Mouse (Mus musculus): ENCODE data around the gene Sdr39u1.

The Sdr39u1 gene

DNA sequence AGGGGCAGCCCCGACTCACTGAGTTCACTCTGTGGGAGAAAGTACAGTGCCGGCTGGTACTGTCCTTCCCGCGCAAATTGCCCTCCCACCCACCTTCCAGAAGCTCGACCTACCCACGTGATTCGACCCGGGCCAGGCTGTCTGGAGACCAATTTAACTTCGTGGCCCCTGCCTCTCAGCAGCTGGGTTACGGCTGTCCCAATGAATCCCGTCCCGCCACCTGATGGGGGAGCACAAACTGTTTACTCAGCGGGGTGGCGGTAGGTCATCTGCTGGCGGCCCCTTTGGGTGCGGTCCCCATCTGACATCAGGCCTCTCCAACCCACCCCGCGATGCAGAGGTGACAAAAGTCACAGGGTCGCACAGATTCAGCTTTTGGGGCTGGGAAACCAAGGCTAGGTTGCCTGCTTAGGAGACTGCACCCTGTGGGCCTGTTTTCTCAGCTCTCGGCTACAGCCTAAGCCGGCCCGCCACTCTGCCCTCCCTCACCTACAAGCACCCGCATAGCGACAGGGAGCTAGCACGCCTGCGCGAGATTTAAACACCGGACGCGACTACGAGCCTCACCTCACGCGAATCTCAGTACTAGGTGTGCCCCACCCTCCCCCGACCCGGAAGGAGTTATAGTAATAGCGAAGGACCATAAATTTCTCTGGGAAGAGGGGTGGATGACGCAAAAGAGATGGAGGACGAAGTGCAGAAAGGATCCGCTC lies at the start of gene Sdr39u1:
Gene Sdr39u1, minus strand, starts transcription at position 593 of the 713 bp plus-strand sequence.
- DNase-seq (ENCODE audit: low spot score in 2 of 2): peak; percentile 63 to 77

DNA sequence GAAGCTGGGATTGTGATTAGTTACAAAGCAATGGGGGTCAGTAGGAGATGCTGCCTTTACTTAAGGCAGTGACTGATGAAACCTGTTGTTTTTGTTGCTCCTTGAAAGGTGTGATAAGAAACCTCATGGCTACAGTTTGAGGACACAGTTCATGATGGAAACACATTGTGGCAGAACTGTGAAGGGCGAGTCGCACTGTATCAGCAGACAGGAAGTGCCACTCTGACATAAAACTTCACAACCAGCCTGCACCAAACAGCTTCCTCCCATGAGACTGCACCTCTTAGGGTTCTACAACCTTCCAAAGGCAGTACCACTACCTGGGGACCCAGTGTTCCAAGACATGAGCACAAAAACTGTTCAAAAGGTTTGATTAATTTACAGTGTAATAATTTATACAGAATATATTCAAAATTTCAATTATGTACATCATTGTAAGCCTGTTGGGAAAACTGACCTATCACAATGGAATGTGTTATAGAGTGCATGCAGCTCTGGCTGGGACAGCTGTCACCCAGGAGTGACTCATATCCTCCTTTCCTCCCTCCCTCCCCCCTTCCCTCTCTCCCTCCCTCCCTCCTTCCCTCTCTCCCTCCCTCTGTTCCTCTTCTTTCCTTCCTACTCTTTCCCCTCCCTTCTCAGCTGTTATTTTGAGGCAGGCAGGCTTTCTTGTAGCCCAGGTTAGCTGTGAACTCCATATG lies 46.3 kb upstream of the Sdr39u1 start:
- no peak for DNase-seq (ENCODE audit: low spot score in 2 of 2)

DNA sequence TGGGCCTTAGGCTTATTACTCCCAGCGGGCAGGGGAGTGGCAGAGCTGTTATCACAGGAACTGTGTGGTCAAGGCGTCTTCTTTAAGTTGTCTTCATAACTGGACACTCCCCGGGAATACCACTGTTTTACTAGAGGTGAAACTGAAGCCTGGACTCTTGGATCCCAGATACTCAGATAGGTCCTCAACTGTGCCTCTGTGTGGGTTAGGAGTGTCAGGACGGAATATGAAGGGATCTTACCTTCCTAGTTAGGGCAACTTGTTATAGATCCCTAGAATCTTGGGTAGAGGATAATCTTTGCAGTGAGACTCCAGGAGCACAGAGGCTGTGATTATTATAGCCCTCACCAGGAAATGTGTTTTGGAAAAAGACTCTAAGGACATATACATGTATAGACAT lies 44.5 kb upstream of the Sdr39u1 start, which contains the start of gene Cma1:
Gene Cma1, minus strand, starts transcription at position 101 of the 400 bp plus-strand sequence.
- no peak for DNase-seq (ENCODE audit: low spot score in 2 of 2)

DNA sequence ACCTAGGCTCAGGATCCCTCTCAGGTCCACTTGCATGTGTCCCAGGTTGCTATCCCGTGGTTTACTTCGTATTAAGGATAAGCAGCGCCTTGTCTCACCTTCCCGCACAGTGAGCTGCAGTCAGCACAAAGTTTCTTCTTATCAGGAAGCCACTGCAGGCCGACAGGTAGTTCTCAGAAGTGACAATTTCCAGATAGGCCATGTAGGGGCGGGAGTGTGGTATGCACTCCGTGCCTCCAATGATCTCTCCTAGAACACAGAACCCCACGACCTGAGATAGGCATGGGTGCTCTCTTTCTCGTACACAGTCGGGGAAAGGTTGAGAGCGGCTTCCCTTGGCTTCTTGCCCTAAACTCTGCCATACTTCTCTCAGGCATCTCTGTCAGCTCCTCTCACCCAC lies 43.5 kb upstream of the Sdr39u1 start:
- DNase-seq (ENCODE audit: low spot score in 2 of 2): no peak

DNA sequence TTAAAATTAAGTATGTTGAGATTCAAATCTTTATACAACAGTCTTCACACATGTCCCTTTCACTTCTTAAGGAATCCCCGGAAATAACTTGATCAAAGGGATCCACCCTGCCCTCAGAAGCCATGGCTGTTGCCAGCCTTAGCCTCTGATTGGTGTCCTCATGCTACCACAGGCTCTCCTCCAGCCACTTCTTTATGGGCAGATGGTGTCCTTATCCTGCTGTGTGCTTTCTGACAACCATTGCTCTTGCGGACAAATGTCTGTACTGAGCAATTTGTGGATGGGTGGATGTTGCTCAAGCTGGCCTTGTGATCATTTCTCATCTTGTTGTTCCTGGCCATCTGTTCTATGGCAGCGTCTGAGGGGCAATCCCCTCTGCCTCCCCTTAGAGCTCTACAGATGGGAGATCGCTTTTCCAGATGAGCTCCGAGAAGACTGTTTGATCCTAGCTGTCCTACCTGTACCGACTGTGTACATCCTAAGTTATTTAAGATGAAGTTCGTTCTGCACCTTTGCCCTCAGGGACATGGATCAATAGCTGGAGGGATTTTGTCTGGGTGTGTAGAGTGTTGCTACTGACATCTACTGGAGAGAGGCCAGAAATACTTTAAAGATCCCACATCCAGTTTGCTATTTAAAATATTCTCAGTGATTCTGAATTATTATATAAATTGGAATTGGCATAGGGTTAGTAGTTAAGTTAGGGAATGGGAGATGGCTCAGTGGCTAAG lies 40.1 kb upstream of the Sdr39u1 start:
- no peak for DNase-seq (ENCODE audit: low spot score in 2 of 2)

DNA sequence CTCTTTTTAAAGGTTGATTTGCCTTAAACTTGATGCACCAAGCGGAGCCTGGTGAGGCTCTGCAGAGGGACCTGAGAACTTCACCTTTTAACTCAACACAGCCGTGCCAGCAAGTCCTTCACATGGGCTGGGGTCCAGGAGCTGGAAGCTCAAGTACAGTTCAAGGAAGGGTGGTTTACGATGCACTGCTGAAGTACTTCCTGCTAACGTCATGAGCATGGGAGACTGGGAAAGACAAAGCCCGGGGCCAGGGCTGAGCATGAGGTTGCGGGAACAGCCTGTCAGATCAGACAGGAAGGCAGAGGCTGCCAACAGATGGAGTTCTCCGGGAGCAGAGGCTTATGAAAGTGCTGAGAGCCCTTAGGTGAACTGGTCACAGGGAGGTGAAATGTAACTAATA lies 33.5 kb upstream of the Sdr39u1 start:
- no peak for DNase-seq (ENCODE audit: low spot score in 2 of 2)

DNA sequence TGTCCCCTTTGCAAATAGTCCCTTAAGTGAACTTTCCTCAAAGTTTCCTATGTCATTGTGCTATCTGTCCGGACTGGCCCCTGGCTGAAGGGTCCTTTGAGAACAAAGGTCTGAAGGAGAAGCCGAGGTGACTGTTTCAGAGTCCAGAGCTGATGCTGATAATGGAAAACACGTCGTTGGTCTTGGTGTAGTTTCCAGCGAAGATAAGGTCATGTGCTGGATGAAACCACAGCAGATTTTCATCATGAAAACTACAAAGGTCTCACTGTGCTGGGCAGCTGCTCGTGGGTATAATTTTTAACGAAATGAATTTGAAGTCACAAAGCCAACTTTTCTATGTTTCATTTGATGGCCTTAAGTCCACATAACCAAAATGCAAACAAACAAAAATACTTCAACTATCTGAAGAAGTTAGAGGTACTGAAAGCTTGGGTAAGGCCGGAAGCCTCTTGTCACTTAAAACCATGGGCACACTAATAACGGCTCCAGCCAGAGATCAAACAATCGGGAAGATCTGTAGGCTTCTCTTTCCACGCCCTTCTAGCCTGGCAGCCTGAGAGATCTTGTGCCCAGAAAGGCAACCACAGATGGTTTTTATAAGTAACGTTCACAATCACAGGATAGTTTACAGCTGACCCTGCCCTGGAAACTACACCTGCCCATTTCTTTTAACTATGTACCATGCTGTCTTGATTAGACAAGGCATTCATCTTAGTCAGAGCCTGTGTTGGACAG lies 29.3 kb upstream of the Sdr39u1 start:
- no peak for DNase-seq (ENCODE audit: low spot score in 2 of 2)

DNA sequence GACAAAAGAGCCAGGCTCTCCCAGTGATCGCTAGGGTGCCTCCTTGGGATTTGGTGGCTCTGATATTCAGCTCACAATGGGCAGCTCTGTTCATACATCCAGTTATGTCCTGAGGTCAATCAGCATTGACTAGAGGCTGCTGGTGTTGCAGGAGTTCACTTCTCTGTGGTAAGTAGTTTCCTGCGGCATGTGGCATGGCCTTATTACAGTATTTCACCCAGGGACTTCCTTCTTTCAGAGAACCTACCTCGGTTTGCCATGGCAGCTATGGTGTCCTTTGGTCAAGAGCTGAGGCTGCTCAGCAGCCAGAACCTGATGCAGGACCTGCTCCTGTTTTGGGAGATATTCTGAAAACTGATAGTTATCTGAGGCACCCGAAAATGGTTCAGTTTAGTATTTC lies 26.8 kb upstream of the Sdr39u1 start:
- DNase-seq (ENCODE audit: low spot score in 2 of 2): no peak

DNA sequence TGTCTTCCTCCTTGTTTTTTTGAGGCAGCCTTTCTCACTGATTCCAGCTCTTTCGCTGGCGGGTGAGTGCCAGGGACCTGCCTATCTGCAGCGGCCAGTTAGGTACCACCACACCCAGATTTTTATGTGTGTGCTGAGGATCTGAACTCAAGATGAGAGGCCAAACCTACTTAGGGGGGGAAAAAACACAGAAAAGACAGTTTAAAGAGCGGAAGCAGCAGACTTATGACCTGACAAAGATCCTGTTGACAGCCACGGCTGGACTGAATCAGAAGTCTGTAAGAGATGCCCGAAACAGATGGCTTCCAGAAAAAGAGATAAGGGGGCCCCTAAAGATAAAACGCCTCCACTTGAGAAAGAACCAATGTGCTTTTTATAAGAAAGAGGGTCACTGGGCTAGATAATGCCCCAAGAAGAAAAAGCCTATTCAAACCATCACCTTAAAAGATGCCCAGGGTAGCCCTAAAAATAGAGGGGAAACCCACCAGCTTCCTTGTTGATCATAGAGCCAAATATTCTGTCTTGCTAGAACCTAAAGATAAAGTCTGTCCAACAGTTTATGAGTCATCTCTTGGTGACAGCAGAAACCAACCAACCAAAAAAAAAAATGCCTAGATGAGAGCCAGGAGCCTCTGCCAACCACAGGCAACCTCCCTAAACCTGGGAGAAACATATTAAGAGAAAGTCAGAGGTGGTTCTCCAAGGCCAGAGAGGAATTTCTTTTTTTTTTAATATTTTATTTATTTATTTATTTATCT lies 22.6 kb upstream of the Sdr39u1 start:
- no peak for DNase-seq (ENCODE audit: low spot score in 2 of 2)

DNA sequence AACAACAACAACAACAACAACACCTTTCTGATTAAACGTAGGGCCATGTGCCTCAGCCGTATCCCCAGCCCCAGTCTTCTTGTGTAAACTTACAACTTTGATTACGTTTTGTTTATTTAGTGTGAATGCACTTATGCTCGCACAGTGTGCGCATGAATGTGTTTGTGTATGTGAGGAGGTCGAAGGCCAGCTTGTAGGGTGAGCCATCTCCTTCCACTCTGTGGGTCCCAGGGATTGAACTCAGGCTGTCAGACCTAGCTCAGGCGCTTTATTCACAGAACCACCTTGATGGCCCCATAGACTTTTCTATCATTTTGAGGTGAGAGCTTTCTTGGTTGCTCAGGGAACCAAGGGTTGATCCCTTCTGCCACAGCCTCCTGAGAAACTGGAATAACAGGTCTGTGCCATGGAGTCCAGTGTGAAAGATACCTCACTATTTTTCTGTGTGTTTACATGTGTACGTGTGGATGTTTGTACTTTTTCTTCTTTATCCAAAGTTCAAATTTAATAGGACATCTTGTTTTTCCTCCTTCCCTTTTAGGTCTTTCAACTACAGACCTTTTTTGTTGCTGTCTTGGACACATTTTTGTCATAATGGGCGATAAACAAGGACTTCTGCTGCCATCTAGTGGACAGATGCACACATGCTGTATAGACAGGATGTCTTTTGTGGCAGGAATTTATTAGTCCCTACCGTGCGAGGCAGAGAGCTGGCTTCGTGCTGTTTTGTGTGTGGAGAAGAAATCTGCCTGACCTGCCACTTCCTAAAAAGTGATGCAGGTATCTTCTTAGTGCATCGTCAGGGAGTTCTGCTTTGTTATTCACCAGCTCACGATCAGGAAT lies 18.4 kb upstream of the Sdr39u1 start:
- DNase-seq (ENCODE audit: low spot score in 2 of 2): peak in 1 of 2 experiments; percentile 59

DNA sequence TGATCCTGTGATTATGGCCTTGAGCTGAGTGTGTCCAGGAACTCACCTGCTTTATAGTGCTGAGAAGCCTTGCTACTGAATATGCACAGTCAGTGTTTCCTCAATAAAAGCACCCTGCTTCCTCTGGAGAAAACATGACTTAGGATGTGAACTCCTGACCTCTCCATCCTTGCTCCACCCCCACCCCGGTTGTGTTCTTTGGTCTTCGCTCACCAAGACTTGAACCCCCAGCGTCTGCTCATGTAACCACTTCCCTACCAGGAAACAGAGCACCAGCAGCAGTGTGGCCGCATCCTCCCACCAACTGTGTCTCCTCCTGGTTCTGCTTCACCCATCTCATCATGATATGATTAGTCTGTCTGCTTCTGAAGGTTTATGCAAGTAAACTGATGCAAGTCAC lies 13.3 kb upstream of the Sdr39u1 start:
- no peak for DNase-seq (ENCODE audit: low spot score in 2 of 2)

DNA sequence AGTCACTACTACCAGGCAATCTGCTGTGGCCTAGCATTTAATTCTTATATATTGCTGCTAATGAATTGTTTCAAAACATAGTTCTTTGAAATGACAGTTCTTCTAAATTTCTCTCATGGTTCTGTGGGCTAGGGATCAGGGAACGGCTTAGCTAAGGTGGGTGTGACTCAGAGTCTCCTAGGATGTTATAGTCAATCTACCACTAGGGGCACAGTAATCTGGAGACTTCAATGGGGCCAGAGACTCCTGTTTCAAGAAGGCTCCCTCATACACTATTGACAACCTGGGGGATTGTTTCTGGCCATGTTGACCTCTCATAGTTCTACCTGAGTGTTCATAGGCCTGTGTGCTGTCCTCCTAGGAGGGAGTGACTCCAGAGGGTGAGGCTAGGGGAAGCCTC lies 5.4 kb upstream of the Sdr39u1 start:
- DNase-seq (ENCODE audit: low spot score in 2 of 2): no peak

DNA sequence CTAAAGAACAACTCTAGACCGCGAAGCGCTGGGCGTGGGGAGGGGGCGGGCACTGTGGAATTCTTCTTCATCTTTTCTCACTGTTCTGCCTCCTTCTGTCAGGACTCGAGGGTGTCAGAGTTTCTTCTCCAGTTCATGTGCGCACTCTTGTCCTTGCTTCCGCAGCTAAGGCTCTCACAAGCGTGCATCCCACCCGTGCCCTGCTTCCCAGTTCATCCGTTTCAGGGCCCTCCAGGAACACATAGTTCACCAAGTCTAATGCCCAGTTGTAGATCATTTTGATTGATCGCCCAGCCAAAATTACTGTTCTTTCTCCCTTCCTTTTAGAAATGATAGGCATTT lies 292 bp upstream of the Sdr39u1 start:
- DNase-seq (ENCODE audit: low spot score in 2 of 2): no peak

DNA sequence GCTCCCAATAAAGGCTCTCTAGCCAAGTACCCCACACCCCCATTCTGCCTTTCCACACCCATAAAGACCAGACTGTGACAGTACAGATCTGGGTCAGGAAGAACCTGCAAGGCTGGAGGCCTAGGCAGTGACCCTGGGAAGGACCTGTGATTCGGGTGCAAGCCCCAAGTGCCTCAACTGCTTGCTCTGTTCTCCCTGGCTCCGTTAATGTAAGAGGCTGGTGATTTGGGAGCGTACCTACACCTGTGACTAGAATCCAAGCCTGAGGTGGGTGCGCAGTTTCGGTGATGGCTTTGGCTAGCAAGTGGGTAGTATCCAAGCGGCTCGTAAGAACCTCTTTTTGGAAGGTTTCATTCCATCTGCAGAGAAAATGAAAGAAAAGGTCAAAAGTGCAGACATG lies 1.1 kb downstream of the Sdr39u1 start:
- no peak for DNase-seq (ENCODE audit: low spot score in 2 of 2)

DNA sequence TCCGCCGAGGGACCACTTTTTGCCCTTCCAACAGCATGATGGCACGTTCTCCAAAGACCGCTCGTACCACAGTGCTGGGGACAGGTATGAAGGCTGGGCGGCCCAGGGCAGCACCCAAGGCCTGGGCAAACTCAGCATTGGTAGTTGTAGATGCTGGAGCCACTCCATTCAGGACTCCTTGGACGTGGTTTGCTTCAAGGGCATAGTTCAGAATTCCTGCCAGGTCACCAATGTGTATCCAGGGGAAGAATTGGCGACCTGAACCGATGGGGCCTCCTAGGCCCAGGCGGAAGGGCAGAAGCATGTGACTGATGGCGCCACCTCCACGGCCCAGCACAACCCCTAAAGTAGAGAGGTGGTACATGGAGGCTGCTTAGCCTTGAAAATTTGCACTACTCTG lies 2.4 kb downstream of the Sdr39u1 start:
- no peak for DNase-seq (ENCODE audit: low spot score in 2 of 2)

DNA sequence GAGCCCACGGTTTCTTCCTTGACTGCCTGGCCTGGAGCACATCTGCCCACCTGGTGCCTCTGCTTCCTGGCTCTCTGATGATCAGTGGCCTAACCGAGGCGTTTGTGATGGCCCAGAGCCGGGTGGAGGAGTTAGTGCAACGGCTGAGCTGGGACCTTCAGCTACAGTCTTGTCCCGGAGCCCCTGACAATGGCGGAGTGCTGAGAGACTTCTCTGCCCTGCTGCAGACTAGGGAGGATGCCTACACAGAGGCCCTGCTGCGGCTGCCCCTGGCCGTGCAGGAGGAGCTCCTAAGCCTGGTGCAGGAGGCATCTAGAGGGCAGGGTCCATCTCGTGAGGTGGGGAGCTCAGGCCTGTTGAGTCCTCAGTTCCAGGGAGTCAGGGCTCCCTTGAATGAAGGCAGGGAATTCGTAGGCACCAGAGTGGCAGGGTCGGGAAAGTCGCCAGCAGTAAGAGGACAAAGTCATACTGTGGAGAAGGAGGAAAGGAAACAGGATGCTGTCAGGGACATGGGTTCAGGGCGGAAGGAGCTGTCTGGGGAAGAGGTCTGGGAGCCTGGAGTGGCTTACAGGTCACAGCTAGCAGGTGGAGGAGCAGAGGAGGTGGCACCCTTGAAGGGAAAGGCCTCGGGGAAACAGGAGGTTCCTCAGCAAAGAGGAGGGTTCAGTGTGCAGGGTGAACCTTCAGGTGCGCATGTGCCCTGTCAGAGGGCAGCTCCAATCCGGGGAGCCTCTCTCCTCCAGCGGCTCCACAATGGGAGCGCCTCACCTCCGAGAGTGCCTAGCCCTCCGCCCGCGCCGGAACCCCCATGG lies 13.3 kb downstream of the Sdr39u1 start:
- no peak for DNase-seq (ENCODE audit: low spot score in 2 of 2)

DNA sequence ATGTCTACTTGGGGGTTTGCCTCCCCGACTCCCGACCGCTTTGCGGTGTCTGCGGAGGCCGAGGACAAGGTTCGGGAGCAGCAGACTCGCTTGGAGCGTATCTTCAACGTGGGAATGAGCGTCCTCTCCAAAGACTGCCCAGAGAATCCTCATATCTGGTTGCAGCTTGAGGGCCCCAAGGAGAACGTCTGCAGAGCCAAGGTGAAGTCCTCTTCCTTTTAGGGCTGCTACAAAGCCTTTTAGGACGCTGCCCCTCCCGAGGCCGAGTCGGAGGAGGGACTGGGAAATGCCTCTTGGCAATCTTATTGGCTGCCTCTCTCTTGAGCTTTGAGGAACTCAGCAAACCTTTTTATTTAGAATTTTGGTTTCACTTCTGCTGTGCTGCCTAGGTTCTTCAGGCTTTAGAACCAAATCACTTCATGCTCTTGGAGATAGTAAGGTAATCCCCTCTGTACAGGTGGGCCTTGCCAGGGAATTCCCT lies 14.3 kb downstream of the Sdr39u1 start:
- DNase-seq (ENCODE audit: low spot score in 2 of 2): peak; percentile 34 to 58

DNA sequence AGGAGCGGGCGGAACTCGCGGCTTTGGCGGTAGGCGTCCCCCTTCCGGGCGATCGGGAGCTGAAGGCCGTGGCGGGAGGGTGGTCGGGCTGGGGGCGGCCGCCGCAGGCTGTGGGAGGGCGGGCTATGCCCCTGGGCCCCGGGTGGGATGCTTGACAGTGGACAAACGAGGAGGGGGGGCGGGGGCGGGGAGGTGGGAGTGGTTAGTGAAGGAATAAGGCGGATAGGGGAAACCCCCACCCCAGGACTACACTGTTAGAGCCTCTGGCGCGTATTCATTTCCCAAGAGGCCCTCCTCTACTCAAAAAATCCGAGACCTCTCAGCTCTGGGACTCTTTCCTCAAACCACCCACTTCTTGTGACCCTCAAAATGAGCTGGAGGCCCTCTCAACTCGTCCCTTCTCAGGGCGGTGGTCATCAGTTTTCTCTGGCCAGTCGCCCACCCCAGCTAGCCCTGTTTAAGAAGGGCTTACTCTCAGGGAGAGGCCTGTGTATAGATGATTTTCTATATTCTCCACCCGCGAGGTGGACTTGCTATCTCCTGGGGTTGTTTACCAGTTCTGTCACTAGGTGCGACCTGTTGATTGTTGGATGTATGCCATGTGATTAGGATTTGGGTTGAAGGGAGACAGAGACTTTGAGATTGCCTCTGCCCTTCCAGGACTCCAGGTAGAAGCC lies 14.8 kb downstream of the Sdr39u1 start:
- DNase-seq (ENCODE audit: low spot score in 2 of 2): no peak

DNA sequence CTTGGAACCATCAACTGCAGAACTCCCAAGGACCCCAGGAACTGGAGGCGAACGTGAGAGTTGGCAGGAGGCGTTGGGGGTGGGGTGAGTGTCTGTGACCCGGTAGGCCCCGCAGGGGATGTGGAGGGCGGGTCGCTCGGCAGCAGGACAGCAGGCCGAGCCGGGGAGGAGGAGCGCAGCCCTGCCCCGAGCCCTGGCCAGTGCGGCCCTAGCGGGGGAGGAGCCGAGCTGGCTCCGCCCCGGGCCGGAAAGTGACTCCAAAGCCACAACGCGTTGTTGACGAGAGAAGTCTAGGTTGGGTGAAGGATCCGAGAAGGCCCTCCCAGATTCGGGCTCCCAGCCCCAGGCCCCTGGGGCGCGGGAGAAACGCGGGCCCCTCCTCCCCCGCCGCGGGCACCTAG lies 15.4 kb downstream of the Sdr39u1 start, which contains the start of gene Khnyn:
Gene Khnyn, plus strand, starts transcription at position 235 of the 401 bp plus-strand sequence.
- DNase-seq (ENCODE audit: low spot score in 2 of 2): peak; percentile 70 to 77
